In genomic region chr19:37543537-37544326, GRCm38 (mm10) we compare ENCODE assay signal across 7 mouse cellular contexts. TPM values are rescaled to one million over a fixed set of nuclear protein-coding genes. Genes with fewer than 3 reads are reported as not detected.
DNase-seq lines count a peak whose midpoint lies in the region.

No protein-coding gene starts in this region.

- peak; percentile 25 for DNase-seq in thymus, postnatal 0 days (ENCODE audit: low spot score)
- DNase-seq in thymus, postnatal 36 days, result no peak
- DNase-seq in heart, adult 18-20 months, result peak; percentile 53 to 80
- DNase-seq in liver, result peak; percentile 47
- peak; percentile 31 for DNase-seq in thymus, postnatal 25 days
- no peak for DNase-seq in neural tube, embryonic 10.5 days (ENCODE audit: extremely low spot score, low spot score)
- no peak for DNase-seq in cerebellum, postnatal 36 days

RNA-seq across cellular contexts. Expression of gene Exoc6, which starts 6.5 kb away (rescaled TPM):
- polyA plus RNA-seq in thymus, postnatal 0 days (2015; fragmentation: Nextera tagmentation; extraction: Ambion mirVana), result 16.5 and 16.8 TPM in 2 replicates
- total RNA-seq in heart, adult 18-20 months (2021), result 10 to 100 TPM; 32.9 to 33.2 TPM

Comparison
In these comparisons a context has a peak if more than half of its experiments do, and no peak if none do; other contexts are left out.
1. DNase-seq: peak in thymus, postnatal 0 days (single experiment), heart, adult 18-20 months (2 of 2), liver (single experiment) and thymus, postnatal 25 days (single experiment); none in thymus, postnatal 36 days (0 of 2), neural tube, embryonic 10.5 days (single experiment) and cerebellum, postnatal 36 days (0 of 2).